Mouse (Mus musculus): ENCODE measurements around the gene Tiam1.
"Not testable (repeated sequence)": the region's sequence is repeated elsewhere in the genome, so short reads cannot be mapped to it uniquely, and the experiment has no call there.

DNA sequence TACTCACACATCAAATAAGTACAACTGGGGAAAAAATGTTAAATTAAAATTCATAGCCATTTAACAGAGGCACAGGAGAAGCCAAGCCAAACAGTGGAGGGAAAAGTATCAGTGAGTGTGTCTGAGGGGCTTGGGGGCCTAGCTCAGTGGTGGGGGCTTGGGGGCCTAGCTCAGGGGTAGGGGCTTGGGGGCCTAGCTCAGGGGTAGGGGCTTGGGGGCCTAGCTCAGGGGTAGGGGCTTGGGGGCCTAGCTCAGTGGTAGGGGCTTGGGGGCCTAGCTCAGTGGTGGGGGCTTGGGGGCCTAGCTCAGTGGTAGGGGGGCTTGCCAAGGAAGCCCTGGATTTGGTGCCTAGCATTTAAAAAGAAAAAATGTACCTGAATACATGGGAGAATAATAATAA is 72.4 kb downstream of the Tiam1 start:
- TF ChIP-seq POLR2A (IDR thresholded peaks at IDR 0.05; ENCODE audit: borderline replicate concordance, extremely low read depth, insufficient read depth, insufficient read length, poor library complexity, severe bottlenecking); CTCF (IDR thresholded peaks at IDR 0.05; ENCODE audit: borderline replicate concordance, extremely low read depth, insufficient read depth, insufficient read length): not testable (repeated sequence)

All from brain, embryonic 14.5 days (tissue).